Mouse (Mus musculus) E14TG2a.4 (cell line): ENCODE data around the gene Mprip.

Experiments used
- CTCF ChIP-seq: conservative IDR thresholded peaks from 2 replicates; pipeline ENCODE4 v1.5.1; 2014; ENCODE audit warnings: low read length
- NANOG ChIP-seq: IDR thresholded peaks from 2 replicates; pipeline ENCODE4 v1.6.1; 2014; ENCODE audit warnings: borderline replicate concordance, low read length, mixed read lengths
- POU5F1 ChIP-seq: IDR thresholded peaks from 2 replicates; pipeline ENCODE4 v1.6.1; 2014; ENCODE audit warnings: low read length, borderline replicate concordance

- TF ChIP-seq CTCF, result no peak
- no peak for TF ChIP-seq POU5F1
- no peak for TF ChIP-seq NANOG
These were observed 148.8 kb downstream of the Mprip start, which contains the start of gene Flcn for GRCm38 (mm10) chr11:59809670-59810474.
